8 mouse cellular contexts compared by ENCODE assay signal in the genomic region with DNA sequence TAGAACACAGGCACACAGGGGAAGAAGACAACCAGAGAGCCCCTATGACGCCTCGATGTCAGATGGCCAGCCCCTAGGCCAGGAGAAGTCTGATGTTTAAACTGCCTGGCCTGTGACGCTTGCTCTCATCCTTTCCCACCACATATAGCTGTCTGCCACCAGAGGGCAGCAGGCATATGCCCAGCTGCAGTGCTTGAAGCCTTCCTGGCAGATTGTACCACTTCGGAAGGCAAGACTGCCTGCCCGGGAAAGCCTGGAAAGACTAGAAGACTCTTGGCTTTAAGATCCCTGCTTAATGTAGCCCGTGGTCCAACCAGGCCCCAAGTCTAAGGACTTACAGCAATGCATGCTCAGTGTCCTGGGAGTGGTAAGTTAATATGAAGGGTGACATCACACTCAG. TPM values are rescaled to one million over a fixed set of nuclear protein-coding genes. Genes with fewer than 3 reads are reported as not detected.
DNase-seq lines count a peak whose midpoint lies in the region; ATAC-seq and TF ChIP-seq lines count a peak whose summit lies in the region.

No protein-coding gene starts in this region.

- no peaks in the 10 kb centered on the region for H3K4me1 ChIP-seq in bone marrow macrophage, adult 2 months (ENCODE audit: control insufficient read depth, insufficient read depth, low read length)
- 0 out of 2 replicates have a peak, but pooled peaks cover 3% of the 10 kb centered on the region for H3K4me1 ChIP-seq in embryonic fibroblast, embryonic 13.5 days (ENCODE audit: control insufficient read depth, insufficient read depth, low read length)
- peaks cover 26% of the 10 kb centered on the region for H3K4me1 ChIP-seq in heart, embryonic 12.5 days (replicated peaks)
- H3K4me1 ChIP-seq in kidney, postnatal 0 days (replicated peaks; ENCODE audit: insufficient read depth, low read length) = peaks cover 10% of the 10 kb centered on the region; the same call in 1 of the 2 replicates
- peaks cover 3% of the 10 kb centered on the region; the same call in 1 of the 2 replicates for H3K4me1 ChIP-seq in liver, adult 2 months (ENCODE audit: control insufficient read depth, insufficient read depth, low read length)
- 0 out of 2 replicates have a peak, but pooled peaks cover 5% of the 10 kb centered on the region for H3K4me1 ChIP-seq in stomach, embryonic 15.5 days

- H3K4me3 ChIP-seq in bone marrow macrophage, adult 2 months (ENCODE audit: insufficient read depth, low read length) = 0 out of 2 replicates have a peak overlapping the region, but pooled peaks have one; percentile 10
- no peak overlapping the region for H3K4me3 ChIP-seq in embryonic fibroblast, embryonic 13.5 days (ENCODE audit: insufficient read depth, low read length)
- no peak overlapping the region for H3K4me3 ChIP-seq in heart, embryonic 12.5 days
- H3K4me3 ChIP-seq in kidney, postnatal 0 days (replicated peaks; ENCODE audit: low read depth, low read length) = no peak overlapping the region
- no peak overlapping the region for H3K4me3 ChIP-seq in liver, adult 2 months (ENCODE audit: insufficient read depth, low read depth, low read length)
- no peak overlapping the region for H3K4me3 ChIP-seq in stomach, embryonic 15.5 days (replicated peaks)

- no peaks in the 10 kb centered on the region for H3K27me3 ChIP-seq in heart, embryonic 12.5 days (replicated peaks)
- no peaks in the 10 kb centered on the region for H3K27me3 ChIP-seq in kidney, postnatal 0 days (ENCODE audit: insufficient read depth, low read length)
- no peaks in the 10 kb centered on the region for H3K27me3 ChIP-seq in liver, adult 2 months (ENCODE audit: control insufficient read depth, insufficient read depth, low read length)
- H3K27me3 ChIP-seq in stomach, embryonic 15.5 days (replicated peaks) = no peaks in the 10 kb centered on the region

- no peaks in the 10 kb centered on the region for H3K79me2 ChIP-seq in liver, adult 2 months (ENCODE audit: control insufficient read depth, insufficient read depth, low read length)

- 0 out of 2 replicates have a peak overlapping the region, but pooled peaks have one; percentile 19 for H3K4me2 ChIP-seq in heart, embryonic 12.5 days
- peak overlapping the region; percentile 36; the same call in 1 of the 2 replicates for H3K4me2 ChIP-seq in kidney, postnatal 0 days (ENCODE audit: low read length)
- H3K4me2 ChIP-seq in stomach, embryonic 15.5 days = peak overlapping the region; percentile 36; the same call in 1 of the 2 replicates

- 2% methylated on average over 6 of the region's 6 CpGs for WGBS in heart, embryonic 12.5 days
- 3% methylated on average over 6 of the region's 6 CpGs for WGBS in kidney, postnatal 0 days
- WGBS in liver, adult 2 months = 2% methylated on average over 6 of the region's 6 CpGs
- WGBS in stomach, embryonic 15.5 days = 2% methylated on average over 6 of the region's 6 CpGs

- no peaks in the 10 kb centered on the region for H3K9me3 ChIP-seq in heart, embryonic 12.5 days (replicated peaks)
- H3K9me3 ChIP-seq in kidney, postnatal 0 days (replicated peaks; ENCODE audit: low read length) = no peaks in the 10 kb centered on the region
- H3K9me3 ChIP-seq in stomach, embryonic 15.5 days = no peaks in the 10 kb centered on the region

- TF ChIP-seq POLR2A in bone marrow macrophage, adult 2 months (IDR thresholded peaks at IDR 0.05; ENCODE audit: borderline replicate concordance, low read depth, low read length) = no peak
- TF ChIP-seq POLR2A in embryonic fibroblast, embryonic 13.5 days (IDR thresholded peaks at IDR 0.05; ENCODE audit: low read depth, low read length) = no peak
- TF ChIP-seq POLR2A in liver, adult 2 months (IDR thresholded peaks at IDR 0.05; ENCODE audit: extremely low read depth, insufficient read depth, low read length) = no peak

- H3K27ac ChIP-seq in bone marrow macrophage, adult 2 months (ENCODE audit: insufficient read depth, low read depth, low read length) = no peak overlapping the region
- no peak overlapping the region for H3K27ac ChIP-seq in embryonic fibroblast, embryonic 13.5 days (ENCODE audit: insufficient read depth, low read length)
- H3K27ac ChIP-seq in heart, embryonic 12.5 days (ENCODE audit: poor library complexity, severe bottlenecking) = no peak overlapping the region
- H3K27ac ChIP-seq in kidney, postnatal 0 days = 0 out of 2 replicates have a peak overlapping the region, but pooled peaks have one; percentile 13
- H3K27ac ChIP-seq in liver, adult 2 months (replicated peaks; ENCODE audit: insufficient read depth, low read depth, low read length) = no peak overlapping the region
- no peak overlapping the region for H3K27ac ChIP-seq in stomach, embryonic 15.5 days

- TF ChIP-seq CTCF in bone marrow macrophage, adult 2 months (IDR thresholded peaks at IDR 0.05; ENCODE audit: low read depth, low read length) = peak; percentile 97
- peak; percentile 96 for TF ChIP-seq CTCF in embryonic fibroblast, embryonic 13.5 days (IDR thresholded peaks at IDR 0.05; ENCODE audit: borderline replicate concordance, insufficient read depth, low read length)
- TF ChIP-seq CTCF in kidney, postnatal 0 days (IDR thresholded peaks at IDR 0.05; ENCODE audit: low read depth) = peak; percentile 97
- TF ChIP-seq CTCF in liver, adult 2 months (IDR thresholded peaks at IDR 0.05; ENCODE audit: low read depth, low read length) = peak; percentile 99

- H3K9ac ChIP-seq in heart, embryonic 12.5 days = no peak overlapping the region
- H3K9ac ChIP-seq in kidney, postnatal 0 days (ENCODE audit: low read depth, low read length) = peak overlapping the region; percentile 15; the same call in 1 of the 2 replicates
- H3K9ac ChIP-seq in liver, adult 2 months (ENCODE audit: low read depth, low read length) = no peak overlapping the region
- no peak overlapping the region for H3K9ac ChIP-seq in stomach, embryonic 15.5 days

- no peaks in the 10 kb centered on the region for H3K36me3 ChIP-seq in heart, embryonic 12.5 days
- H3K36me3 ChIP-seq in kidney, postnatal 0 days (ENCODE audit: insufficient read depth, low read length) = no peaks in the 10 kb centered on the region
- no peaks in the 10 kb centered on the region for H3K36me3 ChIP-seq in liver, adult 2 months (ENCODE audit: control insufficient read depth, insufficient read depth, low read length)
- H3K36me3 ChIP-seq in stomach, embryonic 15.5 days = no peaks in the 10 kb centered on the region

- peak; percentile 68 to 71 for DNase-seq in B cell, adult 2 months
- peak; percentile 89 for DNase-seq in kidney, postnatal 0 days (ENCODE audit: low spot score)
- DNase-seq in liver, adult 2 months (ENCODE audit: extremely low read depth, low read depth, low spot score) = peak; percentile 65
- DNase-seq in natural killer cell, adult 2 months (ENCODE audit: low spot score in 2 of 2) = peak; percentile 36 to 55

- 0 out of 2 replicates have a peak, but pooled peaks have one; percentile 8 for ATAC-seq in heart, embryonic 12.5 days (ENCODE audit: insufficient number of reproducible peaks, low FRiP score)
- ATAC-seq in kidney, postnatal 0 days (replicated peaks; ENCODE audit: low FRiP score, low read depth) = peak; percentile 27; the same call in 1 of the 2 replicates
- peak; percentile 29; the same call in 1 of the 2 replicates for ATAC-seq in stomach, embryonic 15.5 days (ENCODE audit: insufficient read depth, low FRiP score, low read depth)

RNA-seq across cellular contexts. Expression of a gene that starts 4.4 kb away (rescaled TPM):
- polyA plus RNA-seq in bone marrow macrophage, adult 2 months (2012; ENCODE audit: insufficient read depth, insufficient read length, missing spikeins) = not detected in 2 replicates
- 0.47 and 0.89 TPM in 2 replicates for polyA plus RNA-seq in embryonic fibroblast, embryonic 13.5 days (2011; ENCODE audit: insufficient read length, low read depth, missing spikeins)
- 2.2 and 2.3 TPM in 2 replicates for polyA plus RNA-seq in heart, embryonic 12.5 days (2016; fragmentation: Nextera tagmentation; extraction: Ambion mirVana)
- 1.6 and 2.2 TPM in 2 replicates for polyA plus RNA-seq in kidney, postnatal 0 days (2015; fragmentation: Nextera tagmentation; extraction: Ambion mirVana)
- total RNA-seq in liver, adult 2 months (2014; rRNA removed) = 0.07 and 0.09 TPM in 2 replicates
- 0.04 and 0.05 TPM in 2 replicates for polyA plus RNA-seq in liver, adult 2 months (2012; rRNA removed)
- polyA plus RNA-seq in stomach, embryonic 15.5 days (2015; fragmentation: Nextera tagmentation; extraction: Ambion mirVana) = 2.1 and 3.1 TPM in 2 replicates

RNA-seq across cellular contexts. Expression of a gene that starts 47.8 kb away (rescaled TPM):
- 177 and 179 TPM in 2 replicates for polyA plus RNA-seq in bone marrow macrophage, adult 2 months (2012; ENCODE audit: insufficient read depth, insufficient read length, missing spikeins)
- 875 and 1,137 TPM in 2 replicates for polyA plus RNA-seq in embryonic fibroblast, embryonic 13.5 days (2011; ENCODE audit: insufficient read length, low read depth, missing spikeins)
- polyA plus RNA-seq in heart, embryonic 12.5 days (2016; fragmentation: Nextera tagmentation; extraction: Ambion mirVana) = 963 and 982 TPM in 2 replicates
- polyA plus RNA-seq in kidney, postnatal 0 days (2015; fragmentation: Nextera tagmentation; extraction: Ambion mirVana) = 513 and 555 TPM in 2 replicates
- 191 and 252 TPM in 2 replicates for total RNA-seq in liver, adult 2 months (2014; rRNA removed)
- polyA plus RNA-seq in liver, adult 2 months (2012; rRNA removed) = 25.0 and 27.5 TPM in 2 replicates
- 732 and 736 TPM in 2 replicates for polyA plus RNA-seq in stomach, embryonic 15.5 days (2015; fragmentation: Nextera tagmentation; extraction: Ambion mirVana)
